Mouse (Mus musculus) lung, adult 2 months (tissue): ENCODE measurements at regions not wholly inside any gene's neighbourhood (a gene's known extent, or its start where the extent isn't known, plus 50 kb on each side); places are given as distances from the start of the nearest gene placed in this dataset.

ENCODE experiments used
- DNase-seq: peaks from one replicate; pipeline ENCODE4 v3.0.0; 2022
- H3K4me1 ChIP-seq: fragments of 200-500 bp; 2 replicates; pipeline ENCODE4 v1.6.1; 2011; ENCODE audit warnings: low read length; ENCODE audit not compliant: control insufficient read depth, insufficient read depth
- H3K4me3 ChIP-seq: fragments of 200-500 bp; replicated peaks from 2 replicates; pipeline ENCODE3; 2011; ENCODE audit warnings: low read depth, mild to moderate bottlenecking, control low read depth, low read length; ENCODE audit errors: extremely low read depth
- CTCF ChIP-seq: fragments of 200-500 bp; IDR thresholded peaks from 2 replicates; pipeline ENCODE4 v1.5.1; 2011; ENCODE audit warnings: mild to moderate bottlenecking, low read length, control low read depth; ENCODE audit not compliant: insufficient read depth
- POLR2A ChIP-seq: fragments of 200-500 bp; IDR thresholded peaks from 2 replicates; pipeline ENCODE4 v1.6.1; 2011; ENCODE audit warnings: low read depth, mild to moderate bottlenecking, control low read depth, low read length, borderline replicate concordance; ENCODE audit errors: extremely low read depth
- WGBS: fragments of 180-500 bp; shearing (Covaris S2); methylation state at CpG from one replicate; pipeline ENCODE4 v1.1.7; 2018; 5-methylcytosine and 5-hydroxymethylcytosine counted together

- H3K4me1 ChIP-seq = no peaks in the 10 kb centered on the region
- WGBS = 55% methylated on average over 1 of the region's 1 CpGs
These were observed 76.6 kb upstream of the Plxnc1 start for GRCm38 (mm10) chr10:95021209-95021608.

GRCm38 (mm10) chr10:95016896-95017295, 72.3 kb upstream of the Plxnc1 start:
- no peaks in the 10 kb centered on the region for H3K4me1 ChIP-seq
- no peak for TF ChIP-seq CTCF
- TF ChIP-seq POLR2A = no peak
- DNase-seq = no peak
- no peak overlapping the region for H3K4me3 ChIP-seq
- WGBS = 88% methylated on average over 7 of the region's 7 CpGs

More at GRCm38 (mm10) chr10:95021209-95021608, 76.6 kb upstream of the Plxnc1 start:
- DNase-seq = no peak
- TF ChIP-seq POLR2A (no peak), CTCF (no peak)
- H3K4me3 ChIP-seq = no peak overlapping the region

- H3K4me3 ChIP-seq = no peak overlapping the region
- no peak for TF ChIP-seq CTCF
- TF ChIP-seq POLR2A = no peak
- no peaks in the 10 kb centered on the region for H3K4me1 ChIP-seq
- no peak for DNase-seq
- 90% methylated on average over 9 of the region's 9 CpGs for WGBS
These were observed 70.8 kb upstream of the Plxnc1 start for GRCm38 (mm10) chr10:95015298-95015951.

GRCm38 (mm10) chr10:95013946-95014345, 69.3 kb upstream of the Plxnc1 start:
- 59% methylated on average over 4 of the region's 4 CpGs for WGBS
- H3K4me1 ChIP-seq = no peaks in the 10 kb centered on the region
- no peak overlapping the region for H3K4me3 ChIP-seq
- DNase-seq = peak; percentile 15
- no peak for TF ChIP-seq POLR2A
- no peak for TF ChIP-seq CTCF

DNA sequence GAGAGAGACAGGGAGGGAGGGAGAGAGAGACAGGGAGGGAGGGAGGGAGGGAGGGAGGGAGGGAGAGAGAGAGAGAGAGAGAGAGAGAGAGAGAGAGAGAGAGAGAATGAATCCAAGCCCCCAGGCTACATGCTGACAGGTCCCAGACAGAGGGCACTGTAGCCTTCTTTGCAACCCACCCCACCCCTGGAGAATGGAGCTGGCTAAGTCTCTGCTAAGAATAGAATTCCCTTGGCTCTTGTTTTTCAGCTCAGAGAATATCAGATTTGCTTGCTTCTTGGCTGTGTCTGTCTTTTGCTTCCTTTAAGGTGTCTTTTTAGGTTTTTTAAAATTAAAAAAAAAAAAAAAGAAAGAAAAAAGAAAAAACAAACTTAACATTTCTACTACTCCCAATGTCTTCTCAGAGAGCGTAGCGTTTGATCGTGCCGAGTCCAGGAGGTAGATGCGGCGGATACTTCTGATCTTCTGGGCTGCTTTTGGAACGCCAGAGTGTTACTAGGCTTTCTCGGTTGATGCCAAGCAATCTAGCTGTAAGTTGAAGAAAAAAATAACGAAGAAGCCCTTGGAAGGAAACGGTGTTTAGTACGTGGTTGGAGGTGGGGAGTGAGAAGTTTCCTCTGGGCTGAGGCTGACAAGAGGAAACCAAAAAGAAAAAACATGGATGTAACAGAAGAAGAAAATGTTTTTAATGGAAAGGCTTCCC, 68.7 kb upstream of the Plxnc1 start:
- no peaks in the 10 kb centered on the region for H3K4me1 ChIP-seq
- no peak for DNase-seq
- WGBS = 67% methylated on average over 11 of the region's 11 CpGs
- no peak overlapping the region for H3K4me3 ChIP-seq
- TF ChIP-seq CTCF = no peak
- no peak for TF ChIP-seq POLR2A

DNA sequence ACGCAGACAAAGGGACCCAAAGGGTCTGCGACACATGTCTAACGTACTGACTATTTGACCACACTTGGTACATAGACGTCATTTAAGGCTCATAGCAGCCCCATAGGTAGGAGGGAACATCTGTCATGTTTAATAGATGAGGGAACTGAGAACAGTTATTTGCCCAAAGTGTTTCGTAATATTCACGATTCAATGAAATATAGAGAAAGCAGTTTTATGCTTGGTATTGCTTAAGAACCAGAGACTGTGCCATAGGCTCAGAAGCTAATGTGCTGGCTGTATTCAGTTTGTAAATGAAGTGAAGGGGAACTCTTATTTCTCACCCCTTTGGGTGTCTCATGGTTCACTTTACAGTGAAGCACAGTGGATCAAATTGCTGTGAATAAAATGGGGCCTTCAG, 65.7 kb upstream of the Plxnc1 start:
- Histone ChIP-seq H3K4me3 (no peak overlapping the region), H3K4me1 (no peaks in the 10 kb centered on the region)
- TF ChIP-seq CTCF = no peak
- TF ChIP-seq POLR2A = no peak
- 86% methylated on average over 6 of the region's 6 CpGs for WGBS
- no peak for DNase-seq

DNA sequence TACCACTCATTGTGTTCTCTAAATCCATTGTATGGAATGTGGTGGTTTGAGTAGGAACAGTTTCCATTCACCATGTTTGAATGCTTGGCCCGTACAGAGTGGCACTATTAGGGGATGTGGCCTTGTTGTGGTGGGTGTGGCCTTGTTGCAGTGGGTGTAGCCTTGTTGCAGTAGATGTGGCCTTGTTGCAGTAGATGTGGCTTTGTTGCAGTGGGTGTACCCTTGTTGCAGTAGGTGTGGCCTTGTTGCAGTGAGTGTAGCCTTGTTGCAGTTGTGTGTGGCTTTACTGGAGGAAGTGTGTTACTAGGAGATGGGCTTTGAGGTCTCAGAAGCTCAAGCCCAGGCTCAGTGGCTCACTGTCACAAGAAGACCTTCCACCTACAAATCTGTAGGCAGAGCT, 64.4 kb upstream of the Plxnc1 start:
- DNase-seq = no peak
- H3K4me3 ChIP-seq = no peak overlapping the region
- no peak for TF ChIP-seq CTCF
- TF ChIP-seq POLR2A = no peak
- 67% methylated on average over 1 of the region's 1 CpGs for WGBS
- no peaks in the 10 kb centered on the region for H3K4me1 ChIP-seq

DNA sequence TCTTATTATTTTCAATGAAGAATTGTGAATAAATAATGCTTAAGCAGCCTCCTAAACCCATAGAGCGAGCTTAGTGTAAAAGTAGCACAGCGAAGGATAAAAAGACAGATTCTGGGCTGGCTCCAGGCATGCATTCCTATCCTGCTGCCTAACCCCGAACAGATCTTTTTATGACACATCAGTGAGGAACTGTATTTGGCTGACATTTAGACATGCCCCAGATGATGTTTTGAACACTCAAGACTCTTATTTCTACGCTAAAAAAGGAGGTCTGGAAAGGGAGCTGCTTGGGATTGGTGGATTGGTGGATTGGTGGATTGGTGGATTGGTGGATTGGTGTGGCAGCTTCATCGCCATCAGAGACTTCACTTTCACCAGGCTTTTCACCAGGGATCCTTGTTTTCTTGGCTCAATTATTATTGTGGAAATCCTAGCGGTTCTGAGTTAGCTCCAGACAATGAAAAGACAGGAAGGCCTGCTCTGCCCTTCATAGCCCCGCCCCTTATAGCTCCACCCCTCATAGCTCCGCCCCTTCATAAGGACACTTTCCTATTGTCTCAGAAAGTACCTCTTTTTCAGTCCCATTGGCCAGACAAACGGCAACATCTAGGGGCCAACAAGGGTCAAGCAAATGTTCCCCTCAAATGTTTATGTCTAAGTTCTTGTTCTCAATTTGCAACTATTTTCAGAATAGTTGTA, 59.6 kb upstream of the Plxnc1 start:
- TF ChIP-seq POLR2A (no peak), CTCF (no peak)
- no peak for DNase-seq
- Histone ChIP-seq H3K4me3 (no peak overlapping the region), H3K4me1 (no peaks in the 10 kb centered on the region)
- WGBS = 62% methylated on average over 9 of the region's 9 CpGs

DNA sequence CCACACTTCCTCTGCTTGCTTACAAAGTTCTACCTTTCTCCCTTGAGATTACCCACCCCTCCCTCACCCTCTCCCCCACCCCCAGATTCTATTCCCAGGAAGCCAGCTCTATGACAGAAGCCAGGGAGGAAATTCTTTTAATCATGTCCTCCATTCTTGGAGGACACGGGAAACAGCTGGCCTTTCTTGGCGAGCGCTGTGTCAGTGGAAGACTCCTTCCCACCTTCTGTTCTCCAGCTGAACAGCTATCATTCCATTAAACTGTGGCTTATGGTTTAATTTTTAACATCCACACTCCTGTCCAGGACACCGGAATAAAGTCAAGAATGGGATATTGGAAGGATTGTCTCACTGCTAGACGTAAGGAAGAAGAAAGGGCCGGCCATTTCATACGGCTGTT, 59.0 kb upstream of the Plxnc1 start:
- no peaks in the 10 kb centered on the region for H3K4me1 ChIP-seq
- 53% methylated on average over 7 of the region's 7 CpGs for WGBS
- H3K4me3 ChIP-seq = no peak overlapping the region
- TF ChIP-seq CTCF = no peak
- TF ChIP-seq POLR2A = no peak
- no peak for DNase-seq

DNA sequence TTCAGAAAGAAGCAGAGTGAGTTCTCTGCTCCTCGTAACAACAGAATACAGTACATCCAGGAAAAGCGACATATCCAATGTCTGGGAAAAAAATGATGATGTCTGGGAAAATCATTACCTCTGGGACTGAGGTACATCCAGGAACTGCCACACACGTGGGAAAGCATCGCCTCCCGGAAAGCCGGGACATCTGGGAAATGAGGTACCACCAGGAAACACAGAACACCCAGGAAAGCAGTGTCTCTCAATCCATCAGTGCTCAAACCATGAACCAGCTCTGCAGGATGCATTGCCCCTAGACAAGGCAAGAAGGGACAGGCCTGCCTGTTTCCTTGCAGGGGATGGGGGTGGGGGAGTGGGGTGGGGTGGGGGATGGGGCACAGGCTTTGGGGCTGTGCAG, 57.0 kb upstream of the Plxnc1 start:
- 83% methylated on average over 6 of the region's 6 CpGs for WGBS
- DNase-seq = no peak
- TF ChIP-seq POLR2A = no peak
- no peak for TF ChIP-seq CTCF
- no peaks in the 10 kb centered on the region for H3K4me1 ChIP-seq
- H3K4me3 ChIP-seq = no peak overlapping the region
